Mouse (Mus musculus) hindbrain, embryonic 14.5 days (tissue): ENCODE data around the gene Tmem206. TPM values are rescaled to one million over a fixed set of nuclear protein-coding genes. Genes with fewer than 3 reads are reported as not detected.

ENCODE experiments used
- ATAC-seq: fragments of 200-750 bp; cut with Nextera tagmentation; 2 replicates; pipeline ENCODE4 v1.8.0; 2017; ENCODE audit warnings: moderate number of reproducible peaks, mild to moderate bottlenecking, moderate TSS enrichment, moderate library complexity; ENCODE audit not compliant: low FRiP score
- DNase-seq: peaks from one replicate; pipeline ENCODE4 v3.0.0-alpha.2; 2015; ENCODE audit warnings: low spot score
- H3K27ac ChIP-seq: fragments of 300-500 bp; sonication (generic); 2 replicates; pipeline ENCODE4 v1.5.1; 2014; ENCODE audit warnings: mild to moderate bottlenecking, moderate library complexity
- H3K27me3 ChIP-seq: fragments of 300-500 bp; sonication (generic); 2 replicates; pipeline ENCODE4 v1.6.1; 2014; ENCODE audit warnings: mild to moderate bottlenecking, low read length, mixed read lengths; ENCODE audit not compliant: control insufficient read depth, insufficient read depth
- H3K36me3 ChIP-seq: fragments of 300-500 bp; sonication (generic); replicated peaks from 2 replicates; pipeline ENCODE4 v1.6.1; 2014; ENCODE audit not compliant: control insufficient read depth, insufficient read depth
- H3K4me1 ChIP-seq: fragments of 300-500 bp; sonication (generic); replicated peaks from 2 replicates; pipeline ENCODE4 v1.6.1; 2014; ENCODE audit warnings: antibody characterized with exemption, low read length, mixed read lengths; ENCODE audit not compliant: control insufficient read depth, insufficient read depth
- H3K4me2 ChIP-seq: fragments of 300-500 bp; sonication (generic); replicated peaks from 2 replicates; pipeline ENCODE4 v1.6.1; 2014; ENCODE audit warnings: mild to moderate bottlenecking, moderate library complexity
- H3K4me3 ChIP-seq: fragments of 300-500 bp; sonication (generic); replicated peaks from 2 replicates; pipeline ENCODE4 v1.5.1; 2014; ENCODE audit warnings: mild to moderate bottlenecking, low read length
- H3K9ac ChIP-seq: fragments of 300-500 bp; sonication (generic); 2 replicates; pipeline ENCODE4 v1.6.1; 2014
- H3K9me3 ChIP-seq: fragments of 300-500 bp; sonication (generic); 2 replicates; pipeline ENCODE4 v1.6.1; 2016; ENCODE audit warnings: low read length; ENCODE audit not compliant: control insufficient read depth
- WGBS: fragments of 180-500 bp; shearing (Covaris S2); extraction: QIAGEN DNeasy Blood & Tissue Kit; methylation state at CpG from one replicate; pipeline ENCODE4 v1.1.7; 2014; 5-methylcytosine and 5-hydroxymethylcytosine counted together
- polyA plus RNA-seq: library from polyadenylated mRNA; unstranded; fragments of >200 nt; fragmentation: Nextera tagmentation; extraction: Ambion mirVana; gene quantifications from 2 replicates; pipeline ENCODE4 v1.2.1, GENCODE M21; 2014

Gene Tmem206
- polyA plus RNA-seq, 1 experiment from 2014 or later = 35.9 TPM

GRCm38 (mm10) chr1:191292348-191292747 is 33.4 kb upstream of the Tmem206 start:
- H3K27ac ChIP-seq = no peak overlapping the region
- no peaks in the 10 kb centered on the region for H3K4me1 ChIP-seq
- H3K9me3 ChIP-seq = no peaks in the 10 kb centered on the region
- no peak overlapping the region for H3K9ac ChIP-seq
- DNase-seq (no peak), ATAC-seq (peak; percentile 61; the same call in 1 of the 2 replicates)
- WGBS = 64% methylated on average over 5 of the region's 5 CpGs
- H3K4me2 ChIP-seq = no peak overlapping the region
- no peak overlapping the region for H3K4me3 ChIP-seq
- H3K27me3 ChIP-seq = no peaks in the 10 kb centered on the region
- H3K36me3 ChIP-seq = no peaks in the 10 kb centered on the region

GRCm38 (mm10) chr1:191293051-191293450 is 32.7 kb upstream of the Tmem206 start:
- Histone ChIP-seq H3K9me3 (no peaks in the 10 kb centered on the region), H3K4me3 (no peak overlapping the region), H3K27ac (no peak overlapping the region), H3K27me3 (no peaks in the 10 kb centered on the region), H3K4me1 (no peaks in the 10 kb centered on the region), H3K9ac (no peak overlapping the region), H3K4me2 (no peak overlapping the region), H3K36me3 (no peaks in the 10 kb centered on the region)
- ATAC-seq (no peak), DNase-seq (no peak)
- WGBS = 72% methylated on average over 2 of the region's 2 CpGs

- Histone ChIP-seq H3K4me3 (no peak overlapping the region), H3K9me3 (no peaks in the 10 kb centered on the region), H3K4me1 (no peaks in the 10 kb centered on the region), H3K27me3 (no peaks in the 10 kb centered on the region), H3K36me3 (no peaks in the 10 kb centered on the region), H3K4me2 (no peak overlapping the region), H3K27ac (no peak overlapping the region), H3K9ac (no peak overlapping the region)
- DNase-seq = no peak
- no peak for ATAC-seq
- 71% methylated on average over 9 of the region's 9 CpGs for WGBS
Measured at GRCm38 (mm10) chr1:191293996-191294795, 31.5 kb upstream of the Tmem206 start.

- no peaks in the 10 kb centered on the region for H3K36me3 ChIP-seq
- no peaks in the 10 kb centered on the region for H3K4me1 ChIP-seq
- no peak overlapping the region for H3K4me3 ChIP-seq
- WGBS = 42% methylated on average over 3 of the region's 3 CpGs
- ATAC-seq (no peak), DNase-seq (no peak)
- no peak overlapping the region for H3K9ac ChIP-seq
- no peak overlapping the region for H3K4me2 ChIP-seq
- no peak overlapping the region for H3K27ac ChIP-seq
- H3K27me3 ChIP-seq = no peaks in the 10 kb centered on the region
- H3K9me3 ChIP-seq = no peaks in the 10 kb centered on the region
Measured at GRCm38 (mm10) chr1:191295784-191296183, 29.9 kb upstream of the Tmem206 start.

GRCm38 (mm10) chr1:191296445-191296844 is 29.3 kb upstream of the Tmem206 start:
- Histone ChIP-seq H3K4me2 (no peak overlapping the region), H3K4me3 (no peak overlapping the region), H3K27me3 (no peaks in the 10 kb centered on the region), H3K4me1 (no peaks in the 10 kb centered on the region), H3K9ac (no peak overlapping the region), H3K36me3 (no peaks in the 10 kb centered on the region), H3K9me3 (no peaks in the 10 kb centered on the region), H3K27ac (no peak overlapping the region)
- DNase-seq (no peak), ATAC-seq (no peak)
- 60% methylated on average over 5 of the region's 5 CpGs for WGBS

GRCm38 (mm10) chr1:191298304-191298703 is 27.4 kb upstream of the Tmem206 start:
- Histone ChIP-seq H3K4me3 (no peak overlapping the region), H3K27ac (no peak overlapping the region), H3K4me1 (no peaks in the 10 kb centered on the region), H3K4me2 (no peak overlapping the region), H3K9me3 (no peaks in the 10 kb centered on the region), H3K36me3 (no peaks in the 10 kb centered on the region), H3K9ac (no peak overlapping the region), H3K27me3 (no peaks in the 10 kb centered on the region)
- DNase-seq (no peak), ATAC-seq (no peak)
- WGBS = 97% methylated on average over 4 of the region's 4 CpGs

- H3K9ac ChIP-seq = no peak overlapping the region
- H3K4me1 ChIP-seq = no peaks in the 10 kb centered on the region
- no peak overlapping the region for H3K4me3 ChIP-seq
- H3K9me3 ChIP-seq = no peaks in the 10 kb centered on the region
- H3K4me2 ChIP-seq = no peak overlapping the region
- no peak overlapping the region for H3K27ac ChIP-seq
- DNase-seq (no peak), ATAC-seq (no peak)
- H3K36me3 ChIP-seq = no peaks in the 10 kb centered on the region
- 52% methylated on average over 11 of the region's 11 CpGs for WGBS
- H3K27me3 ChIP-seq = no peaks in the 10 kb centered on the region
Measured at GRCm38 (mm10) chr1:191299215-191299942, 26.3 kb upstream of the Tmem206 start.

- Histone ChIP-seq H3K9ac (no peak overlapping the region), H3K27me3 (no peaks in the 10 kb centered on the region), H3K36me3 (peaks cover 9% of the 10 kb centered on the region; the same call in 1 of the 2 replicates), H3K4me3 (no peak overlapping the region), H3K4me1 (no peaks in the 10 kb centered on the region), H3K27ac (no peak overlapping the region), H3K4me2 (no peak overlapping the region), H3K9me3 (no peaks in the 10 kb centered on the region)
- DNase-seq (no peak), ATAC-seq (no peak)
- 40% methylated on average over 4 of the region's 4 CpGs for WGBS
Measured at GRCm38 (mm10) chr1:191301903-191302302, 23.8 kb upstream of the Tmem206 start.

GRCm38 (mm10) chr1:191303736-191304135 is 22.0 kb upstream of the Tmem206 start:
- no peaks in the 10 kb centered on the region for H3K27me3 ChIP-seq
- WGBS = 79% methylated on average over 3 of the region's 3 CpGs
- H3K27ac ChIP-seq = no peak overlapping the region
- H3K9ac ChIP-seq = no peak overlapping the region
- ATAC-seq (no peak), DNase-seq (no peak)
- H3K9me3 ChIP-seq = no peaks in the 10 kb centered on the region
- no peak overlapping the region for H3K4me3 ChIP-seq
- no peaks in the 10 kb centered on the region for H3K4me1 ChIP-seq
- H3K4me2 ChIP-seq = no peak overlapping the region
- H3K36me3 ChIP-seq = peaks cover 17% of the 10 kb centered on the region
